ENCODE assay signal across 8 mouse cellular contexts in the genomic region with DNA sequence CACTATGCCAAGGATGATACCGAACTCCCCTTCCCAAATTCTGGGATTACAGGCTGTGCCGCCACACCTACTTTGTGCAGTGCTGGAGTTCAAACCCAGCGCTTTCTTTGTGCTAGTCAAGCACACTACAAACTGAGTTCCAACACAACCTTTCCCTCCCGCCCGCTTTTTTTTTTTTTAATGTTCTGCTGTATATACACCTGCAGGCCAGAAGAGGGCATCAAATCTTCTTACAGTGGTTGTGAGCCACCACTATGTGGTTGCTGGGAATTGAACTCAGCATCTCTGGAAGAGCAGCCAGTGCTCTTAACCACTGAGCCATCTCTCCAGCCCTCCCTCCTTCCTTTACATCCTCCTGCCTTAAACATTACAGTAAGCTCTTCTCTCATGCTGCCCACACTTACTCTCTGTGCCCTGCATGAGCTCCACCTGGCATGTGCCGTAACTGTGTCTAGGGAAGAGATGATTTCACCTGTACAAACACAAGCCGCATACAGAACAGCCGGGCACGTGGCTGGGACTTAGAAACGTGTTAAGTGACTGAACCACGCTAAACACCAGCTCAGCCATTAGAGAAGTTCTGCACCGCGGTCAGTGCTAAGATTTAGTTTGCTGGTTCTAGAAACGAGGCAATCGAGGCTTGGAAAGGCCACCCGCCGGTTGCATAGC. TPM values are rescaled to one million over a fixed set of nuclear protein-coding genes. Genes with fewer than 3 reads are reported as not detected.
DNase-seq lines count a peak whose midpoint lies in the region; ATAC-seq and TF ChIP-seq lines count a peak whose summit lies in the region.

No protein-coding gene starts in this region.

- peak overlapping the region; percentile 18; the same call in 1 of the 2 replicates for H3K4me3 ChIP-seq in neural tube, embryonic 11.5 days (ENCODE audit: low read depth, low read length)
- H3K4me3 ChIP-seq in hindbrain, embryonic 11.5 days (ENCODE audit: low read depth, low read length) = no peak overlapping the region

- no peaks in the 10 kb centered on the region for H3K4me1 ChIP-seq in neural tube, embryonic 11.5 days (ENCODE audit: control insufficient read depth, insufficient read depth, low read length)
- no peaks in the 10 kb centered on the region for H3K4me1 ChIP-seq in hindbrain, embryonic 11.5 days (replicated peaks; ENCODE audit: control insufficient read depth, insufficient read depth, low read length)

- intact Hi-C loops in gastrocnemius, postnatal 36 days (cut with DNase I) = no loop called here

- no peak overlapping the region for H3K27ac ChIP-seq in neural tube, embryonic 11.5 days (ENCODE audit: low read depth, low read length)
- no peak overlapping the region for H3K27ac ChIP-seq in hindbrain, embryonic 11.5 days (ENCODE audit: low read depth, low read length)

- ATAC-seq in neural tube, embryonic 11.5 days (ENCODE audit: insufficient read depth, low FRiP score, low TSS enrichment) = no peak; the same call in 1 of the 2 replicates
- peak; percentile 25; the same call in 1 of the 2 replicates for ATAC-seq in hindbrain, embryonic 11.5 days (ENCODE audit: low FRiP score)
- ATAC-seq in megakaryocyte progenitor cell, adult 5-6 weeks (replicated peaks; ENCODE audit: poor library complexity) = peak; percentile 56

- no peaks in the 10 kb centered on the region for H3K36me3 ChIP-seq in neural tube, embryonic 11.5 days (ENCODE audit: control insufficient read depth, insufficient read depth, low read length)
- H3K36me3 ChIP-seq in hindbrain, embryonic 11.5 days (ENCODE audit: control insufficient read depth, insufficient read depth, low read length) = no peaks in the 10 kb centered on the region

- TF ChIP-seq POLR2A in brain, embryonic 14.5 days (IDR thresholded peaks at IDR 0.05; ENCODE audit: borderline replicate concordance, extremely low read depth, insufficient read depth, insufficient read length, poor library complexity, severe bottlenecking) = no peak

- WGBS in neural tube, embryonic 11.5 days = 57% methylated on average over 17 of the region's 17 CpGs
- 53% methylated on average over 17 of the region's 17 CpGs for WGBS in hindbrain, embryonic 11.5 days

- no peaks in the 10 kb centered on the region for H3K27me3 ChIP-seq in neural tube, embryonic 11.5 days (ENCODE audit: control insufficient read depth, insufficient read depth, low read length)
- no peaks in the 10 kb centered on the region for H3K27me3 ChIP-seq in hindbrain, embryonic 11.5 days (ENCODE audit: control insufficient read depth, insufficient read depth, low read length)

- no peak for DNase-seq in neural tube, embryonic 11.5 days (ENCODE audit: low spot score)
- no peak for DNase-seq in neural tube, embryonic 10.5 days (ENCODE audit: extremely low spot score, low spot score)
- DNase-seq in brain, embryonic 14.5 days (ENCODE audit: low read depth) = peak; percentile 62
- peak; percentile 41 for DNase-seq in hindbrain, embryonic 11.5 days (ENCODE audit: low spot score)
- DNase-seq in gastrocnemius, postnatal 36 days = no peak
- no peak for DNase-seq in adrenal gland, adult 2 months
- no peak for DNase-seq in adrenal gland, postnatal 25 days

- peak overlapping the region; percentile 51 for H3K4me2 ChIP-seq in neural tube, embryonic 11.5 days (ENCODE audit: low read depth)
- peak overlapping the region; percentile 22 for H3K4me2 ChIP-seq in hindbrain, embryonic 11.5 days (replicated peaks; ENCODE audit: low read depth, low read length)

- peak overlapping the region; percentile 37 for H3K9ac ChIP-seq in neural tube, embryonic 11.5 days (ENCODE audit: low read length)
- H3K9ac ChIP-seq in hindbrain, embryonic 11.5 days (ENCODE audit: low read depth, low read length) = no peak overlapping the region

- peak; percentile 43; the same call in 1 of the 2 replicates for TF ChIP-seq CTCF in brain, embryonic 14.5 days (IDR thresholded peaks at IDR 0.05; ENCODE audit: borderline replicate concordance, extremely low read depth, insufficient read depth, insufficient read length)

- H3K9me3 ChIP-seq in neural tube, embryonic 11.5 days (ENCODE audit: control insufficient read depth, low read length) = no peaks in the 10 kb centered on the region
- no peaks in the 10 kb centered on the region for H3K9me3 ChIP-seq in hindbrain, embryonic 11.5 days (ENCODE audit: control insufficient read depth, low read length)

RNA-seq across cellular contexts. Expression of gene Agtrap, which starts 13.2 kb away (rescaled TPM):
- polyA plus RNA-seq in neural tube, embryonic 11.5 days (2014; fragmentation: Nextera tagmentation; extraction: Ambion mirVana) = 9.1 and 10.7 TPM in 2 replicates
- polyA plus RNA-seq in brain, embryonic 14.5 days (2012; rRNA removed) = 4.6 and 5.7 TPM in 2 replicates
- 8.8 and 10.9 TPM in 2 replicates for polyA plus RNA-seq in hindbrain, embryonic 11.5 days (2014; fragmentation: Nextera tagmentation; extraction: Ambion mirVana)
- 16.3 and 16.5 TPM in 2 replicates for total RNA-seq in megakaryocyte progenitor cell, adult 5-6 weeks (2015)
- 34.5 and 35.9 TPM in 2 replicates for total RNA-seq in megakaryocyte progenitor cell, adult 5-6 weeks (2017)
- 10 to 100 TPM in 1 of 2 experiments, 1 to 10 TPM in 1; 9.8 to 11.4 TPM for total RNA-seq in gastrocnemius, postnatal 36 days (2021)
- 10 to 100 TPM; 75.4 to 97.8 TPM for total RNA-seq in adrenal gland, adult 2 months (2021)
- polyA plus RNA-seq in adrenal gland, adult 2 months (2012; rRNA removed) = 135 and 174 TPM in 2 replicates
- 75.0 and 117 TPM in 2 replicates for total RNA-seq in adrenal gland, postnatal 25 days (2021)

RNA-seq across cellular contexts. Expression of gene Mthfr, which starts 35.8 kb away (rescaled TPM):
- 22.0 and 22.7 TPM in 2 replicates for polyA plus RNA-seq in neural tube, embryonic 11.5 days (2014; fragmentation: Nextera tagmentation; extraction: Ambion mirVana)
- 38.6 and 39.4 TPM in 2 replicates for polyA plus RNA-seq in brain, embryonic 14.5 days (2012; rRNA removed)
- polyA plus RNA-seq in hindbrain, embryonic 11.5 days (2014; fragmentation: Nextera tagmentation; extraction: Ambion mirVana) = 18.0 and 19.6 TPM in 2 replicates
- 5.5 and 6.2 TPM in 2 replicates for total RNA-seq in megakaryocyte progenitor cell, adult 5-6 weeks (2015)
- 4.3 and 7.2 TPM in 2 replicates for total RNA-seq in megakaryocyte progenitor cell, adult 5-6 weeks (2017)
- total RNA-seq in gastrocnemius, postnatal 36 days (2021) = 1 to 10 TPM; 5.6 to 9.6 TPM
- total RNA-seq in adrenal gland, adult 2 months (2021) = 10 to 100 TPM; 29.2 to 39.3 TPM
- polyA plus RNA-seq in adrenal gland, adult 2 months (2012; rRNA removed) = 30.2 and 38.2 TPM in 2 replicates
- 32.1 and 33.6 TPM in 2 replicates for total RNA-seq in adrenal gland, postnatal 25 days (2021)

RNA-seq across cellular contexts. Expression of gene Clcn6, which starts 36.0 kb away (rescaled TPM):
- 20.9 and 24.2 TPM in 2 replicates for polyA plus RNA-seq in neural tube, embryonic 11.5 days (2014; fragmentation: Nextera tagmentation; extraction: Ambion mirVana)
- 57.2 and 64.1 TPM in 2 replicates for polyA plus RNA-seq in brain, embryonic 14.5 days (2012; rRNA removed)
- polyA plus RNA-seq in hindbrain, embryonic 11.5 days (2014; fragmentation: Nextera tagmentation; extraction: Ambion mirVana) = 21.7 and 26.2 TPM in 2 replicates
- total RNA-seq in megakaryocyte progenitor cell, adult 5-6 weeks (2015) = 3.3 and 4.1 TPM in 2 replicates
- total RNA-seq in megakaryocyte progenitor cell, adult 5-6 weeks (2017) = 1.5 and 6.4 TPM in 2 replicates
- 1 to 10 TPM; 3.9 to 4.6 TPM for total RNA-seq in gastrocnemius, postnatal 36 days (2021)
- 10 to 100 TPM; 10.4 to 12.2 TPM for total RNA-seq in adrenal gland, adult 2 months (2021)
- polyA plus RNA-seq in adrenal gland, adult 2 months (2012; rRNA removed) = 6.5 and 8.6 TPM in 2 replicates
- total RNA-seq in adrenal gland, postnatal 25 days (2021) = 11.1 and 12.7 TPM in 2 replicates

RNA-seq across cellular contexts. Expression of gene Mad2l2, which starts 55.5 kb away (rescaled TPM):
- 71.7 and 78.3 TPM in 2 replicates for polyA plus RNA-seq in neural tube, embryonic 11.5 days (2014; fragmentation: Nextera tagmentation; extraction: Ambion mirVana)
- polyA plus RNA-seq in brain, embryonic 14.5 days (2012; rRNA removed) = 111 and 132 TPM in 2 replicates
- 82.5 and 88.2 TPM in 2 replicates for polyA plus RNA-seq in hindbrain, embryonic 11.5 days (2014; fragmentation: Nextera tagmentation; extraction: Ambion mirVana)
- 28.7 and 34.0 TPM in 2 replicates for total RNA-seq in megakaryocyte progenitor cell, adult 5-6 weeks (2015)
- 6.6 and 8.1 TPM in 2 replicates for total RNA-seq in megakaryocyte progenitor cell, adult 5-6 weeks (2017)
- 10 to 100 TPM; 10.9 to 12.6 TPM for total RNA-seq in gastrocnemius, postnatal 36 days (2021)
- total RNA-seq in adrenal gland, adult 2 months (2021) = 10 to 100 TPM; 23.4 to 27.3 TPM
- 30.9 and 36.7 TPM in 2 replicates for polyA plus RNA-seq in adrenal gland, adult 2 months (2012; rRNA removed)
- total RNA-seq in adrenal gland, postnatal 25 days (2021) = 16.2 and 20.3 TPM in 2 replicates

RNA-seq across cellular contexts. Expression of gene Draxin, which starts 55.8 kb away (rescaled TPM):
- 9.8 and 10.5 TPM in 2 replicates for polyA plus RNA-seq in neural tube, embryonic 11.5 days (2014; fragmentation: Nextera tagmentation; extraction: Ambion mirVana)
- 54.9 and 73.0 TPM in 2 replicates for polyA plus RNA-seq in brain, embryonic 14.5 days (2012; rRNA removed)
- 12.8 and 13.8 TPM in 2 replicates for polyA plus RNA-seq in hindbrain, embryonic 11.5 days (2014; fragmentation: Nextera tagmentation; extraction: Ambion mirVana)
- not detected in 2 replicates for total RNA-seq in megakaryocyte progenitor cell, adult 5-6 weeks (2015)
- total RNA-seq in megakaryocyte progenitor cell, adult 5-6 weeks (2017) = not detected in 2 replicates
- under 1 TPM in 1 of 2 experiments, not detected in 1; 0.10 TPM for total RNA-seq in gastrocnemius, postnatal 36 days (2021)
- total RNA-seq in adrenal gland, adult 2 months (2021) = under 1 TPM; 0.14 TPM
- polyA plus RNA-seq in adrenal gland, adult 2 months (2012; rRNA removed) = 0.07 and 0.12 TPM in 2 replicates
- 0.15 and 0.24 TPM in 2 replicates for total RNA-seq in adrenal gland, postnatal 25 days (2021)

Comparison
In these comparisons a context has a peak if more than half of its experiments do, and no peak if none do; other contexts are left out.
1. DNase-seq: peak in brain, embryonic 14.5 days (single experiment) and hindbrain, embryonic 11.5 days (single experiment); none in neural tube, embryonic 11.5 days (single experiment), neural tube, embryonic 10.5 days (single experiment), gastrocnemius, postnatal 36 days (0 of 2), adrenal gland, adult 2 months (single experiment) and adrenal gland, postnatal 25 days (single experiment).